ENCODE assay signal across 9 mouse cellular contexts in genomic region chrX:51736450-51736849, GRCm38 (mm10). TPM values are rescaled to one million over a fixed set of nuclear protein-coding genes. Genes with fewer than 3 reads are reported as not detected.
DNase-seq lines count a peak whose midpoint lies in the region; ATAC-seq and TF ChIP-seq lines count a peak whose summit lies in the region.
"Had no signal": no experiment of that assay in that cellular context is flagged by ENCODE, and none has a peak within 500 bp of the region (broad histone marks: within the 10 kb centered on the region; RNA-seq: fewer than 3 reads in every experiment).

No protein-coding gene starts in this region.

- no peak overlapping the region for H3K4me3 ChIP-seq in kidney, embryonic 15.5 days (replicated peaks)
- no peak overlapping the region for H3K4me3 ChIP-seq in G1E (ENCODE audit: low read depth, low read length)
- no peak overlapping the region for H3K4me3 ChIP-seq in bone marrow, adult 2 months (replicated peaks; ENCODE audit: control insufficient read depth, low read depth, low read length)
- H3K4me3 ChIP-seq: embryonic facial prominence, embryonic 15.5 days had no signal

- H3K27ac ChIP-seq in kidney, embryonic 15.5 days: no peak overlapping the region
- no peak overlapping the region for H3K27ac ChIP-seq in bone marrow, adult 2 months (ENCODE audit: control insufficient read depth, insufficient read depth, low read depth, low read length, poor library complexity)
- H3K27ac ChIP-seq: embryonic facial prominence, embryonic 15.5 days had no signal

- H3K4me1 ChIP-seq in kidney, embryonic 15.5 days: no peaks in the 10 kb centered on the region
- no peaks in the 10 kb centered on the region for H3K4me1 ChIP-seq in G1E (ENCODE audit: insufficient read depth, low read depth, low read length)
- no peaks in the 10 kb centered on the region for H3K4me1 ChIP-seq in bone marrow, adult 2 months (ENCODE audit: control insufficient read depth, insufficient read depth, low read length)
- H3K4me1 ChIP-seq: embryonic facial prominence, embryonic 15.5 days had no signal

- H3K4me2 ChIP-seq in kidney, embryonic 15.5 days: no peak overlapping the region
- H3K4me2 ChIP-seq: embryonic facial prominence, embryonic 15.5 days had no signal

- no peak for ATAC-seq in kidney, embryonic 15.5 days (replicated peaks; ENCODE audit: low FRiP score)
- ATAC-seq in G1E (ENCODE audit: extremely low read depth, insufficient number of reproducible peaks, low FRiP score, poor library complexity, severe bottlenecking): no peak
- ATAC-seq in erythroblast, adult 5-6 weeks (replicated peaks; ENCODE audit: low FRiP score, poor library complexity, severe bottlenecking): no peak

- H3K9ac ChIP-seq in kidney, embryonic 15.5 days: no peak overlapping the region
- H3K9ac ChIP-seq: embryonic facial prominence, embryonic 15.5 days had no signal

- WGBS in kidney, embryonic 15.5 days: 79% methylated on average over 2 of the region's 2 CpGs
- WGBS in bone marrow, adult 2 months: 70% methylated on average over 2 of the region's 2 CpGs

- TF ChIP-seq POLR2A in bone marrow, adult 2 months (IDR thresholded peaks at IDR 0.05; ENCODE audit: borderline replicate concordance, control insufficient read depth, low read depth, low read length): no peak

- H3K9me3 ChIP-seq in kidney, embryonic 15.5 days (replicated peaks): no peaks in the 10 kb centered on the region
- no peaks in the 10 kb centered on the region for H3K9me3 ChIP-seq in G1E (replicated peaks)
- H3K9me3 ChIP-seq: embryonic facial prominence, embryonic 15.5 days had no signal

- no peaks in the 10 kb centered on the region for H3K27me3 ChIP-seq in kidney, embryonic 15.5 days
- H3K27me3 ChIP-seq in G1E (ENCODE audit: insufficient read depth, low read length): no peaks in the 10 kb centered on the region
- H3K27me3 ChIP-seq: embryonic facial prominence, embryonic 15.5 days had no signal

- no peaks in the 10 kb centered on the region for H3K36me3 ChIP-seq in kidney, embryonic 15.5 days
- no peaks in the 10 kb centered on the region for H3K36me3 ChIP-seq in G1E (replicated peaks)
- H3K36me3 ChIP-seq: embryonic facial prominence, embryonic 15.5 days had no signal

- peak; percentile 8 for DNase-seq in kidney, adult 11 months
- no peak for DNase-seq in G1E (ENCODE audit: low spot score)
- DNase-seq in forelimb bud, embryonic 11.5 days (ENCODE audit: low read depth, low spot score): peak; percentile 51
- peak; percentile 9 to 40 for DNase-seq in layer of hippocampus, adult 8-10 months (ENCODE audit: low spot score in 2 of 2)
- peak; percentile 0 for DNase-seq in naive thymus-derived CD4-positive, alpha-beta T cell, adult 2 months (ENCODE audit: low read depth)

- peak; percentile 37; the same call in 1 of the 2 replicates for TF ChIP-seq CTCF in G1E (IDR thresholded peaks at IDR 0.05; ENCODE audit: low read depth, low read length)
- TF ChIP-seq CTCF in bone marrow, adult 2 months (IDR thresholded peaks at IDR 0.05; ENCODE audit: control insufficient read depth, insufficient read depth, low read length): 0 out of 2 replicates have a peak, but pooled peaks have one; percentile 12

RNA-seq across cellular contexts. Expression of gene Hs6st2, which starts 54.8 kb away (rescaled TPM):
- polyA plus RNA-seq in kidney, embryonic 15.5 days (2015; fragmentation: Nextera tagmentation; extraction: Ambion mirVana): 20.8 and 20.9 TPM in 2 replicates
- not detected in 2 replicates for total RNA-seq in G1E (2014; fragmentation: Nextera tagmentation)
- under 0.01 and 0.05 TPM in 2 replicates for total RNA-seq in G1E (2017)
- not detected in 2 replicates for polyA plus RNA-seq in G1E (2012)
- polyA plus RNA-seq in bone marrow, adult 2 months (2011; ENCODE audit: insufficient read depth, insufficient read length, low replicate concordance, missing spikeins): 1.3 TPM in 1 of 2 replicates, not detected in the other
- total RNA-seq in layer of hippocampus, adult 8-10 months (2022): 10 to 100 TPM; 25.2 to 31.8 (median 27.3) TPM
- total RNA-seq in erythroblast, adult 5-6 weeks (2015; ENCODE audit: low replicate concordance): not detected in 2 replicates
- not detected in 2 replicates for total RNA-seq in erythroblast, adult 5-6 weeks (2017; ENCODE audit: low replicate concordance)

Comparison
In these comparisons a context has a peak if more than half of its experiments do, and no peak if none do; other contexts are left out.
1. RNA of gene Hs6st2, which starts 54.8 kb away (total RNA-seq): 25.2 to 31.8 TPM in layer of hippocampus, adult 8-10 months; under 0.01 to 0.05 TPM in G1E and not detected in erythroblast, adult 5-6 weeks; every median in the first group is over 10 times any median in the second.